Mouse (Mus musculus): ENCODE results near the gene Zmynd8. TPM values are rescaled to one million over a fixed set of nuclear protein-coding genes. Genes with fewer than 3 reads are reported as not detected.

The Zmynd8 gene
- polyA plus RNA-seq (2014; fragmentation: Nextera tagmentation; extraction: Ambion mirVana) = 49.2 and 53.6 TPM in 2 replicates

DNA sequence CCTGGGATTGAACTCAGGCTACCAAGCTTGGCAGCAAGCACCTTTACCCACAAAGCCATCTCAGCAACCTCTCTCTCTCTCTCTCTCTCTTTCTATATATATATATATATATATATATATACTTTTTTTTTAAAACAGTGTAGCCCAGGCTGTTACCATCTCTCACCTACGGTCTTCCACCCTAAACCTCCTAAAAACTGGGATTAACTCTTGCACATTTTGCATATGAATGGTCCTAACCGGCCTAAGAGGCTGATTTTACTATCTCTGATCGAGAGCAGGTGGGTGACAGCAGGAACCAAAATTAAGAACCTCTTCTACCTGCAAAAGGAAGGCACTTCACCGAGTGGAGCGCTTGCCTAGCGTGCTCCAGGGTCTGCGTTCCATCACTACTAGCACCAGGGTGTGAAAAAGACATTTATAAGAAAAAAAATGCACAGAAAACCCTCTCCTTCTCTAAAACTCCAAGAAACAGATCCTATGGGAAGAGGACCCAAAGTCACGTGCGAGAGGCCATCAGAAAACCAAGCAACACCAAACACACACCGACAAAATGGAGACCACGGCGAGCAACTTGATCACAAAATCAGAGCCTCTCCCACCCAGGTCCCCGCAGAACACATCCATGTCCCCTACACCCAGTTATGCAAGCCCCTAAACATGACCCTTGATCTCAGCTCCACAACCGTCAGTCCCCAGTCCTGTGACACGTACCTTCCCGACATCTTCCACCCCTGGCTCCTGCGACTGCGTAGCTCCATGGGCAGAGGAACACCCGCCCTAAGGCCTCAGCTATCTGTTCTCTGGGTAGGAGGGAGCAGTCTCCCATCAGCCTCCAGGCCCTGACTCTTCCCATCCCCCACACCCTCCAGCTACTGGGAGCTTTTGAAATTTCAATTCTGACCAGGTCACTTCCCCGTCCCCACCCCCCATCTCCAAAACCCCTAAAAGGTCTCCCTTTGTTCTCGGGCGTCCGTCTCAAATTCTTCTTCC is at the start of gene Zmynd8:
Gene Zmynd8, minus strand, starts transcription at position 815 of the 993 bp plus-strand sequence.
- Histone ChIP-seq H3K4me3 (ENCODE audit: low read depth, low read length) (no peak within 1 kb of the TSS), H3K9ac (ENCODE audit: low read length) (0 out of 2 replicates have a peak within 1 kb of the TSS, but pooled peaks have one; percentile 20), H3K4me2 (ENCODE audit: low read length) (no peak within 1 kb of the TSS; the same call in 1 of the 2 replicates), H3K4me1 (replicated peaks; ENCODE audit: control insufficient read depth, insufficient read depth, low read length) (peaks cover 22% of the 10 kb centered on the region), H3K27ac (ENCODE audit: low read depth) (peak within 1 kb of the TSS; percentile 67), H3K9me3 (ENCODE audit: control insufficient read depth, low read length) (no peaks in the 10 kb centered on the region), H3K36me3 (ENCODE audit: control insufficient read depth, insufficient read depth, low read length) (no peaks in the 10 kb centered on the region), H3K27me3 (replicated peaks; ENCODE audit: control insufficient read depth, insufficient read depth, low read length) (no peaks in the 10 kb centered on the region)
- ATAC-seq (replicated peaks; ENCODE audit: low FRiP score, low TSS enrichment, low read depth) = no peak
- 48% methylated on average over 23 of the region's 23 CpGs for WGBS
- DNase-seq (ENCODE audit: low spot score) = no peak

DNA sequence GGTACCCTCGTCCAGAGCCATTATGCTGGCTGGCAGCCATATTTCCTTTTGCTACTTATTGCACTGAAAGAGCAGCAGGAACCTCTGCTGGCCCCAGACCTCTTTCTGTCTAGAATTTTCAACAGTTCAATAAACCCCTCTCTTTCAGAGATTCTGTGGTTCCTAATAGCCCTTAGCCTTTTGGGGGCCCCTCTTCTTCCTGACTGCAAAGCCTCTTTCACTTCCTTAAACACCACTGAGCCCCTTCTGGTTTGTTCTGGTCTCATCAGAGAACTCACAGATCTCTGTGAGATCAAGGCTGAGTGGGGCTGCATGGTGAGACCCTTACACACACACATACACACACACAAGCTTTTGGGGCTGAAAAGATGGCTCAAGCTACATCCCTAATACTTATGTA is 49.2 kb upstream of the Zmynd8 start:
- no peaks in the 10 kb centered on the region for H3K27me3 ChIP-seq (replicated peaks; ENCODE audit: control insufficient read depth, insufficient read depth, low read length)
- no peak overlapping the region for H3K9ac ChIP-seq (ENCODE audit: low read length)
- H3K4me2 ChIP-seq (ENCODE audit: low read length) = no peak overlapping the region
- H3K4me1 ChIP-seq (replicated peaks; ENCODE audit: control insufficient read depth, insufficient read depth, low read length) = 0 out of 2 replicates have a peak, but pooled peaks cover 3% of the 10 kb centered on the region
- H3K36me3 ChIP-seq (ENCODE audit: control insufficient read depth, insufficient read depth, low read length) = no peaks in the 10 kb centered on the region
- H3K9me3 ChIP-seq (ENCODE audit: control insufficient read depth, low read length) = no peaks in the 10 kb centered on the region
- H3K27ac ChIP-seq (ENCODE audit: low read depth) = no peak overlapping the region
- H3K4me3 ChIP-seq (ENCODE audit: low read depth, low read length) = no peak overlapping the region
- ATAC-seq (replicated peaks; ENCODE audit: low FRiP score, low TSS enrichment, low read depth) (no peak), DNase-seq (ENCODE audit: low spot score) (no peak)
- 50% methylated on average over 1 of the region's 1 CpGs for WGBS

GRCm38 (mm10) chr2:165946046-165946564 is 47.3 kb upstream of the Zmynd8 start:
- Histone ChIP-seq H3K9ac (ENCODE audit: low read length) (no peak overlapping the region), H3K4me3 (ENCODE audit: low read depth, low read length) (no peak overlapping the region), H3K9me3 (ENCODE audit: control insufficient read depth, low read length) (no peaks in the 10 kb centered on the region), H3K4me1 (replicated peaks; ENCODE audit: control insufficient read depth, insufficient read depth, low read length) (no peaks in the 10 kb centered on the region), H3K27me3 (replicated peaks; ENCODE audit: control insufficient read depth, insufficient read depth, low read length) (no peaks in the 10 kb centered on the region), H3K36me3 (ENCODE audit: control insufficient read depth, insufficient read depth, low read length) (no peaks in the 10 kb centered on the region), H3K4me2 (ENCODE audit: low read length) (no peak overlapping the region), H3K27ac (ENCODE audit: low read depth) (no peak overlapping the region)
- ATAC-seq (replicated peaks; ENCODE audit: low FRiP score, low TSS enrichment, low read depth) (no peak), DNase-seq (ENCODE audit: low spot score) (no peak)
- WGBS = 86% methylated on average over 1 of the region's 1 CpGs

GRCm38 (mm10) chr2:165944576-165945351 is 45.9 kb upstream of the Zmynd8 start:
- Histone ChIP-seq H3K9me3 (ENCODE audit: control insufficient read depth, low read length) (no peaks in the 10 kb centered on the region), H3K4me2 (ENCODE audit: low read length) (no peak overlapping the region), H3K4me3 (ENCODE audit: low read depth, low read length) (no peak overlapping the region), H3K4me1 (replicated peaks; ENCODE audit: control insufficient read depth, insufficient read depth, low read length) (no peaks in the 10 kb centered on the region), H3K9ac (ENCODE audit: low read length) (no peak overlapping the region), H3K36me3 (ENCODE audit: control insufficient read depth, insufficient read depth, low read length) (no peaks in the 10 kb centered on the region), H3K27ac (ENCODE audit: low read depth) (no peak overlapping the region), H3K27me3 (replicated peaks; ENCODE audit: control insufficient read depth, insufficient read depth, low read length) (no peaks in the 10 kb centered on the region)
- ATAC-seq (replicated peaks; ENCODE audit: low FRiP score, low TSS enrichment, low read depth) (no peak), DNase-seq (ENCODE audit: low spot score) (no peak)
- WGBS = 81% methylated on average over 11 of the region's 11 CpGs

DNA sequence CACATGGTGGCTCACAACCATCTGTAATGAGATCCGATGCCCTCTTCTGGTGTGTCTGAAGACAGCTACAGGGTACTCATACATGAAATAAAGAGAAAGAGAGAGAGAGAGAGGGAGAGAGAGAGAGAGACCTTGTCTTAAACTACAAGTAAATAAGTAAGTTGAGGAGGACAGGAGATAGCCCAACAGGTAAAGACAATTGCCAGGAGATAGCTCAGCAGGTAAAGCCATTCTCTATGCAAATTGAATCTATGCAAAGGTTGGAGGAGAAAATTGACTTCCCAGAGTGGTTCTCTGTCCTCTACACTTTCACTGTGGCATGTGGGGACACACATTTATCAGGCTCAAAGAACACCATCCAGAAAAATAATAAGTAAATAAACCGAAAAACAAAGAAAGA is 44.3 kb upstream of the Zmynd8 start:
- Histone ChIP-seq H3K4me2 (ENCODE audit: low read length) (no peak overlapping the region), H3K9ac (ENCODE audit: low read length) (no peak overlapping the region), H3K4me3 (ENCODE audit: low read depth, low read length) (no peak overlapping the region), H3K27me3 (replicated peaks; ENCODE audit: control insufficient read depth, insufficient read depth, low read length) (no peaks in the 10 kb centered on the region), H3K36me3 (ENCODE audit: control insufficient read depth, insufficient read depth, low read length) (no peaks in the 10 kb centered on the region), H3K4me1 (replicated peaks; ENCODE audit: control insufficient read depth, insufficient read depth, low read length) (no peaks in the 10 kb centered on the region), H3K9me3 (ENCODE audit: control insufficient read depth, low read length) (no peaks in the 10 kb centered on the region), H3K27ac (ENCODE audit: low read depth) (no peak overlapping the region)
- 95% methylated on average over 2 of the region's 2 CpGs for WGBS
- DNase-seq (ENCODE audit: low spot score) (no peak), ATAC-seq (replicated peaks; ENCODE audit: low FRiP score, low TSS enrichment, low read depth) (no peak)

DNA sequence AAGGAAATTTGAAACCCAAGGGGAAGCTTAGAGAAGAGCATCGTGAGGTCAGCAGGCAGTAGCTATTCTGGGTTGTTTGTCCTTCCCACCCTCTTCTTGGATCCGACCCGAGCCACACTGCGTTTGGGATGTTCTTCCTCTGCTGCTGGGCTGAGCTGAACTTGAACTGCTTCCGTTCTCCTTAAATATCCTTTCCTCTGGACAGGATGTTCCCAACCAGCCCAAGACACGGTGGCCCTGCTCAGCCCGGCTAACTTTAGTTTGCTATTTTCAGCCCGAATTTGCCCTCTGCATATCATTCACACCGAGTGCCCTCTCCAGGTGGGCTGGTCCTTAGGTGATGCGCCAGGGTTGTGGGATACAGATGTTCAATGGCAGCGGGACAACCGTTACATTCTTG is 37.3 kb upstream of the Zmynd8 start:
- no peaks in the 10 kb centered on the region for H3K9me3 ChIP-seq (ENCODE audit: control insufficient read depth, low read length)
- no peak overlapping the region for H3K4me2 ChIP-seq (ENCODE audit: low read length)
- WGBS = 46% methylated on average over 12 of the region's 12 CpGs
- H3K4me1 ChIP-seq (replicated peaks; ENCODE audit: control insufficient read depth, insufficient read depth, low read length) = peaks cover 3% of the 10 kb centered on the region; the same call in 1 of the 2 replicates
- no peak overlapping the region for H3K9ac ChIP-seq (ENCODE audit: low read length)
- no peaks in the 10 kb centered on the region for H3K27me3 ChIP-seq (replicated peaks; ENCODE audit: control insufficient read depth, insufficient read depth, low read length)
- H3K27ac ChIP-seq (ENCODE audit: low read depth) = no peak overlapping the region
- H3K4me3 ChIP-seq (ENCODE audit: low read depth, low read length) = no peak overlapping the region
- no peak for ATAC-seq (replicated peaks; ENCODE audit: low FRiP score, low TSS enrichment, low read depth)
- no peaks in the 10 kb centered on the region for H3K36me3 ChIP-seq (ENCODE audit: control insufficient read depth, insufficient read depth, low read length)
- no peak for DNase-seq (ENCODE audit: low spot score)

GRCm38 (mm10) chr2:165927705-165928104 is 28.9 kb upstream of the Zmynd8 start:
- no peaks in the 10 kb centered on the region for H3K4me1 ChIP-seq (replicated peaks; ENCODE audit: control insufficient read depth, insufficient read depth, low read length)
- 94% methylated on average over 16 of the region's 16 CpGs for WGBS
- no peak overlapping the region for H3K4me2 ChIP-seq (ENCODE audit: low read length)
- H3K4me3 ChIP-seq (ENCODE audit: low read depth, low read length) = no peak overlapping the region
- DNase-seq (ENCODE audit: low spot score) = no peak
- H3K9ac ChIP-seq (ENCODE audit: low read length) = no peak overlapping the region
- no peaks in the 10 kb centered on the region for H3K36me3 ChIP-seq (ENCODE audit: control insufficient read depth, insufficient read depth, low read length)
- no peak for ATAC-seq (replicated peaks; ENCODE audit: low FRiP score, low TSS enrichment, low read depth)
- H3K9me3 ChIP-seq (ENCODE audit: control insufficient read depth, low read length) = peaks cover 7% of the 10 kb centered on the region; the same call in 1 of the 2 replicates
- H3K27ac ChIP-seq (ENCODE audit: low read depth) = no peak overlapping the region
- no peaks in the 10 kb centered on the region for H3K27me3 ChIP-seq (replicated peaks; ENCODE audit: control insufficient read depth, insufficient read depth, low read length)

- Histone ChIP-seq H3K4me2 (ENCODE audit: low read length) (no peak overlapping the region), H3K4me3 (ENCODE audit: low read depth, low read length) (no peak overlapping the region), H3K36me3 (ENCODE audit: control insufficient read depth, insufficient read depth, low read length) (no peaks in the 10 kb centered on the region), H3K4me1 (replicated peaks; ENCODE audit: control insufficient read depth, insufficient read depth, low read length) (no peaks in the 10 kb centered on the region; the same call in 1 of the 2 replicates), H3K27ac (ENCODE audit: low read depth) (no peak overlapping the region), H3K27me3 (replicated peaks; ENCODE audit: control insufficient read depth, insufficient read depth, low read length) (no peaks in the 10 kb centered on the region), H3K9me3 (ENCODE audit: control insufficient read depth, low read length) (peaks cover 7% of the 10 kb centered on the region; the same call in 1 of the 2 replicates), H3K9ac (ENCODE audit: low read length) (no peak overlapping the region)
- WGBS = 91% methylated on average over 5 of the region's 5 CpGs
- ATAC-seq (replicated peaks; ENCODE audit: low FRiP score, low TSS enrichment, low read depth) = no peak
- DNase-seq (ENCODE audit: low spot score) = no peak
Measured at GRCm38 (mm10) chr2:165926191-165926590, 27.4 kb upstream of the Zmynd8 start.

Measured in intestine, embryonic 14.5 days (tissue).